Mouse (Mus musculus) stomach, embryonic 15.5 days (tissue): ENCODE results near the gene Adgrd1. TPM values are rescaled to one million over a fixed set of nuclear protein-coding genes. Genes with fewer than 3 reads are reported as not detected.

Source experiments
- ATAC-seq: fragments of 200-750 bp; cut with Nextera tagmentation; 2 replicates; pipeline ENCODE4 v1.8.0; 2017; ENCODE audit warnings: low read depth, moderate number of reproducible peaks, moderate TSS enrichment; ENCODE audit not compliant: insufficient read depth, low FRiP score
- H3K27ac ChIP-seq: fragments of 300-500 bp; sonication (generic); 2 replicates; pipeline ENCODE4 v1.5.1; 2015; ENCODE audit warnings: mild to moderate bottlenecking, inconsistent platforms
- H3K27me3 ChIP-seq: fragments of 300-500 bp; sonication (generic); replicated peaks from 2 replicates; pipeline ENCODE4 v1.6.1; 2015; ENCODE audit warnings: inconsistent platforms
- H3K36me3 ChIP-seq: fragments of 300-500 bp; sonication (generic); 2 replicates; pipeline ENCODE4 v1.6.1; 2015; ENCODE audit warnings: inconsistent platforms
- H3K4me1 ChIP-seq: fragments of 300-500 bp; sonication (generic); 2 replicates; pipeline ENCODE4 v1.6.1; 2015; ENCODE audit warnings: inconsistent platforms
- H3K4me2 ChIP-seq: fragments of 300-500 bp; sonication (generic); 2 replicates; pipeline ENCODE4 v1.6.1; 2015; ENCODE audit warnings: mild to moderate bottlenecking, inconsistent platforms
- H3K4me3 ChIP-seq: fragments of 300-500 bp; sonication (generic); replicated peaks from 2 replicates; pipeline ENCODE4 v1.5.1; 2015; ENCODE audit warnings: inconsistent platforms
- H3K9ac ChIP-seq: fragments of 300-500 bp; sonication (generic); 2 replicates; pipeline ENCODE4 v1.6.1; 2015; ENCODE audit warnings: inconsistent platforms
- H3K9me3 ChIP-seq: fragments of 300-500 bp; sonication (generic); 2 replicates; pipeline ENCODE4 v1.6.1; 2016; ENCODE audit warnings: inconsistent platforms
- WGBS: fragments of 180-500 bp; shearing (Covaris S2); methylation state at CpG from one replicate; pipeline ENCODE4 v1.1.7; 2015; 5-methylcytosine and 5-hydroxymethylcytosine counted together
- polyA plus RNA-seq: library from polyadenylated mRNA; unstranded; fragments of >200 nt; fragmentation: Nextera tagmentation; extraction: Ambion mirVana; gene quantifications from 2 replicates; pipeline ENCODE4 v1.2.1, GENCODE M21; 2015

The Adgrd1 gene
- polyA plus RNA-seq, 1 experiment from 2014 or later = 3.3 TPM

DNA sequence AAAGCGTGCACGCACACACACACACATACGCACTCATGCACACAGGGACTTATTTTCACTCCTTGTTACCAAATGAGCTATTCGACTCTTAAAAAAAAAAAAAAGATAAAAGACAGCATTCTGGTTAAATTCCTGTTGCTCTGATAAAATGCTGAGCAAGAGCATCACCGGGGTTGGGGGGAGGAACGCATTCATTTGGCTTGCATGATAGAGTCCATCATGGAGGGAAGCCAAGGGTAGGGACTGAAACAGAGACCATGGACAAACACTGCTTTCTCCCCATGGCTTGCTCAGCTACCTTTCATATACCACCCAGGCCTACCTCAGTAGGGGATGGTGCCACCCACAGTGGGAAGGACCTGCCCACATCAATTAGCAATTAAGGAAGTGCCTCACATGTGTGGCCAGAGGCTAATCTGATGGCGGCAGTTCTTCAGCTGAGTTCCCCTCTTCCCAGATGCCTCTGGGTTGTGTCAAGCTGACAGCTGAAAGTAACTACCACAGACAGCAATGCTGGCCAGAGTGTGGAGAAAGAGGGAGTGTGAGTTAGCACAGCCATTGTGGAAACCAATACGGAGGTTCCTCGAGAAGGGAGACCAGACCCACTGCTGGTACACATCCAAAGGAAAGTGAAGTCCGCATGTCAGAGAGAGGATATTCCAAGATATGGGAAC, 68.5 kb downstream of the Adgrd1 start:
- H3K4me2 ChIP-seq = no peak overlapping the region
- peak; percentile 81 for ATAC-seq
- peaks cover 34% of the 10 kb centered on the region for H3K4me1 ChIP-seq
- H3K36me3 ChIP-seq = no peaks in the 10 kb centered on the region
- no peak overlapping the region for H3K4me3 ChIP-seq
- no peaks in the 10 kb centered on the region for H3K9me3 ChIP-seq
- peak overlapping the region; percentile 88 for H3K27ac ChIP-seq
- H3K9ac ChIP-seq = no peak overlapping the region
- WGBS = 59% methylated on average over 10 of the region's 10 CpGs
- H3K27me3 ChIP-seq = no peaks in the 10 kb centered on the region

DNA sequence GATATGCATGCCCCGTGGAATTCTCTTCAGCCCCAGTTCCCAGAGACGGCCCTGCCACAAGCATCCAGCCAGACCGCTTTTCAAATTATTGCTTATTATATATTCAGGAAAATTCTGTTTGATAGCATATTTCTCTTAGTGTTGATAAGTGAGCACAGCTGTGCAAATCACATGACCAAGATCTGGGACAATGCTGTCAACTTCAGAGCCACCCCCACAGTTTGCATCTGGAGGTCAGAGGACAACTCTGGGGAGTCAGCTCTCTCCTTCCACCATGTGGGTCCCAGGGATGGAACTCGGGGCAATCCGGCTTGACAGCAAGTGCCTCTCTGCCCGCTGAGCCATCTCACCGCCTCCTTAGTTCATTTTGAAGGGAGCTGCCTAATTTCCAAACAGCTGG, 69.0 kb downstream of the Adgrd1 start:
- Histone ChIP-seq H3K27ac (peak overlapping the region; percentile 88), H3K4me2 (no peak overlapping the region), H3K4me3 (no peak overlapping the region), H3K4me1 (peaks cover 35% of the 10 kb centered on the region), H3K36me3 (no peaks in the 10 kb centered on the region), H3K9me3 (no peaks in the 10 kb centered on the region), H3K9ac (no peak overlapping the region), H3K27me3 (no peaks in the 10 kb centered on the region)
- 31% methylated on average over 7 of the region's 7 CpGs for WGBS
- no peak for ATAC-seq

DNA sequence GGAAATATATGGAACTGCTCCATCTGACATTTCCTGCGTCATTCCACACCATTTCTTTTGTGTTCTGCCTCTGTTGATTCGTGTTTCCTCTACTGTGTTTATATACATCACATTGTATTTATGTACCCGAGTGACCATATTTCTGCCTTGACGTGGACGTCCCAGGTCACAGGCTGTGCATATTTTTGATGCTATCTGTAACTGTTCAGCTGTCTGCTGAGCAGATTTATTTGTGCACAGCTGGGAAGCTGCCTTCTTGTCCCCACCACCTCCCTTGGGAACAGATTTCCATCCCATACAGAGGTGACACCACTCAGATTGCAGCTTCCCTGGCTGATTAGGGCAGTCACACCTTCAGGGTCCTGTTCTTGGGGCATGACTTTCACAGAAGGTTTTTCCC, 72.5 kb downstream of the Adgrd1 start:
- no peak for ATAC-seq
- Histone ChIP-seq H3K4me2 (no peak overlapping the region), H3K4me1 (peaks cover 29% of the 10 kb centered on the region), H3K9me3 (no peaks in the 10 kb centered on the region), H3K27ac (no peak overlapping the region), H3K4me3 (no peak overlapping the region), H3K27me3 (no peaks in the 10 kb centered on the region), H3K36me3 (no peaks in the 10 kb centered on the region), H3K9ac (no peak overlapping the region)
- WGBS = 39% methylated on average over 5 of the region's 5 CpGs

DNA sequence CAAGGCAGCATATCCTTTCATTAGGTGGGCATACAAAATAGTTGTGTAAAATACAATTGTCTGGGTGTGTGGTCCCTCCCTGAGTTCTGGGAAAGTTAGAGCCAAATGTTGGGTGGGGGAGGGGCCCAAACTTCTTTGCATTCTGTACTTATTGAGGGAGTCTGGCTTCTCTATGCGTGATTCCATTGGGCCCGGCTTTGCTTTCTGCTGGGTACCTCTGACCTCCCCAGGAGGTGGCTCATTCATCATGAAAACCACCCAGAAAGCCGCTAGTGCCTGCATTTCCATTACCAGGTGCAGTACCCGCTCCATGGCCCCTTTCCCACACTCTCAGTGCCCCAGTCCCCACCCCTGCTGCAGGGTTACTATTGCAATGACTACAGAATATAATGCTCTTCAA, 73.0 kb downstream of the Adgrd1 start:
- WGBS = 25% methylated on average over 4 of the region's 4 CpGs
- no peak overlapping the region for H3K4me2 ChIP-seq
- H3K36me3 ChIP-seq = no peaks in the 10 kb centered on the region
- no peaks in the 10 kb centered on the region for H3K27me3 ChIP-seq
- no peak overlapping the region for H3K4me3 ChIP-seq
- peaks cover 25% of the 10 kb centered on the region for H3K4me1 ChIP-seq
- no peak overlapping the region for H3K9ac ChIP-seq
- no peak overlapping the region for H3K27ac ChIP-seq
- H3K9me3 ChIP-seq = no peaks in the 10 kb centered on the region
- ATAC-seq = no peak

DNA sequence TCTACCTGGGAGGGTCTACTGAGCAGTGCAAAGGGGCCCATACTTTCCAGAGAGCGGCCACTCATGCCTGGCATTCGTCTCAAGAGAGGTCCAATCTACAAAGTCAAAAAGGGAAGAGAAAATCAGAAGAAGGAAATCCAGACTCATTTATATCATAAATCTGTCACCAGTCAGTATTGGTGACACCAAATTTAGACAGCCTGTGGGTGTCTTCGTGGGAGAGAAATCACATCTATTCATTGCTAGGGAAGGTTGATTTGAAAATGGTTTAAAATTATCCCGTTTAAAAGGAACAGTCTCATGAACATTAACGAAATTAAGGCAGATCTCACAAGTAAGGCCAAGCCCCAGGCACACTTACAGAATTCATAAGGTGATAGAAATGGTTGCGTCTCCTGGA, 76.0 kb downstream of the Adgrd1 start:
- Histone ChIP-seq H3K9ac (no peak overlapping the region), H3K27ac (no peak overlapping the region), H3K4me1 (peaks cover 7% of the 10 kb centered on the region), H3K4me3 (no peak overlapping the region), H3K4me2 (no peak overlapping the region), H3K36me3 (no peaks in the 10 kb centered on the region), H3K27me3 (0 out of 2 replicates have a peak, but pooled peaks cover 4% of the 10 kb centered on the region), H3K9me3 (no peaks in the 10 kb centered on the region)
- no peak for ATAC-seq
- 81% methylated on average over 6 of the region's 6 CpGs for WGBS

DNA sequence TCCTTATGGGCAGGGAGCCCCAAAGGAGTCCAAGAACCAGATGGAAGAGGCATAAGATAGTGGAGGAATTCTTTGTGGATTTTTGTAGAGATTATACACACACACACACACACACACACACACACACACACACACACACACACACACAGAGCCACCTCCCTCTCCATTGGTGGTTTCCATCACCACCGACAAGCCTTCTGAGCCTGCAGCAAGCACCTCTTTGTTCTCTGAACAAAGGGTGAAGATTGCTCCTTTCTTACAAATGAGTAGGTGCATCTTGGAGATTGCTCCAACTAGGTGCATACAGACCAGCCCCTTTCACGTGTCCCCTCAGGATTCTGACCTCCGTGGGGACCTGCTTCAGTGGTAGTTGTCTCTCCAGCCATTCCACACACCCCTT, 79.4 kb downstream of the Adgrd1 start:
- 50% methylated on average over 3 of the region's 3 CpGs for WGBS
- no peaks in the 10 kb centered on the region for H3K9me3 ChIP-seq
- no peak overlapping the region for H3K9ac ChIP-seq
- H3K4me2 ChIP-seq = no peak overlapping the region
- ATAC-seq = no peak
- no peaks in the 10 kb centered on the region for H3K36me3 ChIP-seq
- 0 out of 2 replicates have a peak, but pooled peaks cover 4% of the 10 kb centered on the region for H3K27me3 ChIP-seq
- H3K4me1 ChIP-seq = no peaks in the 10 kb centered on the region
- H3K4me3 ChIP-seq = no peak overlapping the region
- no peak overlapping the region for H3K27ac ChIP-seq

DNA sequence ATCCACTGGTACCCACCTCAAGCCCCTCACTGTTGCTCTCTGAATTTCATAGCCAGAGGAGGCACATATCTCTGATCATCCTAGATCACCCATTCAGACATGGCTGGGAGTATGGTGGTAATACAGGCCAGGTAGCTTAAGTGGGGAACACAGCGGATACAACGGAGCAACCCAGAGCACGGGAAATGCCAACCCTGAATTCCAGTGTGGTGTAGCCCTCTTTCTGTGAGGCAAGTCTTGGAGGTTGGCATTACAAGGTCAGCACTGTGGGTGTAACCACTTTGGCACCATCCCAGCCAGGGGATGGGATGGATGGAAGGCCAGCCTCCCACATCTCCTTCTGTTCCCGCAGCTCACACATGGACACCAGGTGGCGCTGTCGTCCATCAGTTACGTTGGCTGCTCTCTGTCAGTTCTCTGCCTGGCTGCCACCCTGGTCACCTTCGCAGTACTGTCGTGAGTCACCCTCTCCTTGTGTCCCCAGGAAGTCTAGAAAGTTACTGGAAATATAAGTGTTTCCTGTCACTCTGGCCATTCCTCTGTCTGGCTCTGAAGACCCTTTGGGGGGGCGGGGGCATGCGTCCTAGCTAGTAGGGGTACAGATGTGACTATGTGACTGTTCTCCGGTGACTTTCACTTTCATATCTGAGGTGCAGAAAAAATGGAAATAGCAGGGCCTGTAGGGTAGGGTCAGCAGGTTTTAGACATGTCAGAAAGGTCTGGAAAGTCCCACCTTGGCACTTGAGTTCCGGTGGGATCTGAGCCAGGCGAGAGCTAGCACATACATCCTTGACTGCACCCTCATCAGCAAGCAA, 81.4 kb downstream of the Adgrd1 start:
- Histone ChIP-seq H3K4me2 (no peak overlapping the region), H3K4me3 (no peak overlapping the region), H3K9me3 (no peaks in the 10 kb centered on the region)

DNA sequence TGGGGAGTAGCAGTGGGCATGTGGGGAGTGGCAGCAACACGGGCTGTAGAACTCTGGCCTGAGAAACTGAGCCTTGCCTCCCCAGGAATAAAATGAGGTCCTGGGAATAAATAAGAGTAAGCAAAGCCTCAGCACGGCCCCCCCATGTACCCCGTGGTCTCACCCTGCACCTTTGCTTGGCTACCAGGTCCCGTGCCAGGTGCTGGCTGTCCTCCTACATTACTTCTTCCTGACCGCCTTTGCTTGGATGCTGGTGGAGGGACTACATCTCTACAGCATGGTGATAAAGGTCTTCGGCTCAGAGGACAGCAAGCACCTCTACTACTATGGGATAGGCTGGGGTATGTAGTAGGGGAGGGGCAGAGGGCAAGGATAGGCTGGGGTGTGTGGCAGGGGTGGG, 82.8 kb downstream of the Adgrd1 start:
- H3K27ac ChIP-seq = no peak overlapping the region
- no peak overlapping the region for H3K9ac ChIP-seq
- H3K36me3 ChIP-seq = no peaks in the 10 kb centered on the region
- 0 out of 2 replicates have a peak, but pooled peaks cover 4% of the 10 kb centered on the region for H3K27me3 ChIP-seq
- no peak for ATAC-seq
- WGBS = 87% methylated on average over 6 of the region's 6 CpGs
- no peaks in the 10 kb centered on the region for H3K9me3 ChIP-seq
- no peaks in the 10 kb centered on the region for H3K4me1 ChIP-seq
- no peak overlapping the region for H3K4me2 ChIP-seq
- H3K4me3 ChIP-seq = no peak overlapping the region

More for the DNA sequence above, 81.4 kb downstream of the Adgrd1 start:
- Histone ChIP-seq H3K36me3 (no peaks in the 10 kb centered on the region), H3K27me3 (0 out of 2 replicates have a peak, but pooled peaks cover 4% of the 10 kb centered on the region), H3K4me1 (no peaks in the 10 kb centered on the region), H3K9ac (no peak overlapping the region), H3K27ac (no peak overlapping the region)
- ATAC-seq = peak; percentile 62; the same call in 1 of the 2 replicates
- 50% methylated on average over 14 of the region's 14 CpGs for WGBS

DNA sequence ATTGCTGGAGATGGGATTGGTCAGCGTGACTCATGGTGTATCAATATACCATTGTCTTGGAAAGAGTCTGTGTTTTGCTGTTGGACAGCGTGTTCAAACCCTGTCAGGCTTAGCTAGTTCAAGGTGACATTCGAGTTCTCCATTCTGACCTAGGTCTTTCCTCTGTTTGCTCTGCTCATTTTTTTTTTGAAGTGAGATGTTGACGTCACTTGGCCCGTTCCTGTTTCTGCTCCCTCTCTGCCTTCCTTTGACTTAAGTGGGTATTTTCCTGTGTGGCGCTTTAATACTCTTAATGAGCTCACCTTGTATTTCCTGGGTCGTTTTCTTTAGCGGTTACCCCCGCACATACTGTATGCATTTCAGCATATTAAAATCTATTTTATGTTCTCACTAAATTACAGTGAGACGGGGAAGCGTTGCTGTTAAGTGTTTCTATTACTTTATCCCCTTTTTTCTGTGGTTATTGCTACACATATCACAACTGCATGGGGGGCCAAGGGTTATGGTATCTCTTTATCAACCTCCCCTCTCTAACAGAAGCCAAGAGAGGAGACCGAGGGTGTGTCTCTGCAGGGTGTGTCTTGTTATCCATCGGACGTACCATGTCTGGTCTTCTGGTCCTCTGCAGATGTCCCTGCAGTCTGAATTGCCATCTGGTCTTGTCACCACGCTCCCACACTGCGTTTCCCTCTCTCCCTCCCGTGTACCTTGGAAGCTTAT, 83.6 kb downstream of the Adgrd1 start:
- H3K4me2 ChIP-seq = no peak overlapping the region
- no peaks in the 10 kb centered on the region for H3K9me3 ChIP-seq
- ATAC-seq = no peak
- no peak overlapping the region for H3K4me3 ChIP-seq
- 70% methylated on average over 17 of the region's 17 CpGs for WGBS
- H3K27ac ChIP-seq = no peak overlapping the region
- no peaks in the 10 kb centered on the region for H3K36me3 ChIP-seq
- H3K4me1 ChIP-seq = no peaks in the 10 kb centered on the region
- H3K9ac ChIP-seq = no peak overlapping the region
- 0 out of 2 replicates have a peak, but pooled peaks cover 2% of the 10 kb centered on the region for H3K27me3 ChIP-seq

DNA sequence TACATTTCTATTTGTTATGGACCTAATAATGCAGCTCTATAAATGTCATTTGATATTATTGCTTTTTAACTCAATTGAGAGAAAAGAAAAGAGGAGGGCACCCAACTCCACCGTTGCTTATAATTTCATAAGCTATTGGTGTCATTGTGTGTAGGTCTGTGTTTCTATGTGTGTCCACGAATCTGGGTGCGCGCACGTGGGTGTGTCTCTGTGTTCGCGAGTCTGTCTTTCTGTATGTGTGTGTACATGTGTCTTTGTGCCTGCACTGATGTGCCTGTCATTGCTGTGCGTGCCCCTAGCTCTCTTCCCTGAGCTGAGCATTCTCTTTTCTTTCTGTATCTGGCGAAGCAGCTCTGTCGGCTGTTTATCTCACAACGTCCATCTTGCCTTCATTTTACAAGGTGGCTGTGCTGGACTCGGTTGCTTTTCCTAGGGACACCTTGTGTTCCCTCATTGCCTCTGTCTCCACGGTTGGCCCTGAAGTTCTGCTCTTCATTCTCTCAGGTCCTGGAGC, 84.2 kb downstream of the Adgrd1 start:
- Histone ChIP-seq H3K27me3 (no peaks in the 10 kb centered on the region), H3K36me3 (no peaks in the 10 kb centered on the region), H3K4me3 (no peak overlapping the region), H3K4me1 (no peaks in the 10 kb centered on the region), H3K9me3 (no peaks in the 10 kb centered on the region), H3K9ac (no peak overlapping the region), H3K4me2 (no peak overlapping the region), H3K27ac (no peak overlapping the region)
- no peak for ATAC-seq
- WGBS = 75% methylated on average over 13 of the region's 13 CpGs

DNA sequence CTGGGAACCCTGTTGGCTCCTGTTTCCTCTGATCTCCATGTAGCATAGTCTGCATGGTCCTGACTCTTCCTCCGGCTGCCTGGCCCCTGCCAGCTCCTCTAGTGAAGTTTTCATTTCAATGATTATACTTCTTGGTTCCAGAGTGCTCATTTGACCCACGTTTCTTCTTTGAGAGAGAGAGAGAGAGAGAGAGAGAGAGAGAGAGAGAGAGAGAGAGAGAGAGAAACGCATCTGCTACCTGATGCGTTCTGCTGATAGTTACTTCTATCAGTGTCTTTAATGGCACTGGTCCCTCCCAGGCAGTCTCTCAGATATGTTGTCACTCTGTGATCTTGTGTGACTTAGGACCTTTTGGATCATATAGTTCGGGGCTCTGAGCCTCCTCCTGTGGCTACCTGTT, 84.9 kb downstream of the Adgrd1 start:
- no peaks in the 10 kb centered on the region for H3K4me1 ChIP-seq
- no peak overlapping the region for H3K27ac ChIP-seq
- no peaks in the 10 kb centered on the region for H3K9me3 ChIP-seq
- H3K9ac ChIP-seq = no peak overlapping the region
- H3K4me3 ChIP-seq = no peak overlapping the region
- H3K36me3 ChIP-seq = no peaks in the 10 kb centered on the region
- ATAC-seq = no peak
- no peak overlapping the region for H3K4me2 ChIP-seq
- WGBS = 57% methylated on average over 5 of the region's 5 CpGs
- H3K27me3 ChIP-seq = no peaks in the 10 kb centered on the region

DNA sequence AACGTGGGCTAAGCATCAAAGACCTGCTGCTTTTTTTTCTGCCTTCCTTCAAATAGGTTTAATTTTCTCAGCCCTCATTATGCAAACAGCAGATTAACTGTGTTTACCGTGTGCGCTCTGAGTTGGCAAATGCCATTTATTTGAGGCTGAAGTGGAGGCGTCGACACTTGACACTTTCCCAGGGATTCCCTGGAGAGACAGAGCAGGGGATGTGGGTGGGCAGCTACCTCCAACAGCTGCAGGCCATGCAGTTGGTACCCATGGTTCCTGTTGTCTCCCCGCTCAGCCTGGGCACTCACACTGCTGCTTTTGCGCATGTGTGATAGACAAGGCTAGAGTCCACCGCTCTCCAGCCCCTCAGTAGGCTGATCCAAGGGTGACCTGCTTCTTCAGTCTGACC, 86.0 kb downstream of the Adgrd1 start:
- ATAC-seq = no peak
- WGBS = 42% methylated on average over 8 of the region's 8 CpGs
- H3K4me2 ChIP-seq = no peak overlapping the region
- H3K27me3 ChIP-seq = no peaks in the 10 kb centered on the region
- H3K4me1 ChIP-seq = no peaks in the 10 kb centered on the region
- H3K36me3 ChIP-seq = no peaks in the 10 kb centered on the region
- no peak overlapping the region for H3K9ac ChIP-seq
- no peaks in the 10 kb centered on the region for H3K9me3 ChIP-seq
- no peak overlapping the region for H3K4me3 ChIP-seq
- H3K27ac ChIP-seq = no peak overlapping the region
